ENCODE assay signal across 8 mouse cellular contexts in the genomic region with DNA sequence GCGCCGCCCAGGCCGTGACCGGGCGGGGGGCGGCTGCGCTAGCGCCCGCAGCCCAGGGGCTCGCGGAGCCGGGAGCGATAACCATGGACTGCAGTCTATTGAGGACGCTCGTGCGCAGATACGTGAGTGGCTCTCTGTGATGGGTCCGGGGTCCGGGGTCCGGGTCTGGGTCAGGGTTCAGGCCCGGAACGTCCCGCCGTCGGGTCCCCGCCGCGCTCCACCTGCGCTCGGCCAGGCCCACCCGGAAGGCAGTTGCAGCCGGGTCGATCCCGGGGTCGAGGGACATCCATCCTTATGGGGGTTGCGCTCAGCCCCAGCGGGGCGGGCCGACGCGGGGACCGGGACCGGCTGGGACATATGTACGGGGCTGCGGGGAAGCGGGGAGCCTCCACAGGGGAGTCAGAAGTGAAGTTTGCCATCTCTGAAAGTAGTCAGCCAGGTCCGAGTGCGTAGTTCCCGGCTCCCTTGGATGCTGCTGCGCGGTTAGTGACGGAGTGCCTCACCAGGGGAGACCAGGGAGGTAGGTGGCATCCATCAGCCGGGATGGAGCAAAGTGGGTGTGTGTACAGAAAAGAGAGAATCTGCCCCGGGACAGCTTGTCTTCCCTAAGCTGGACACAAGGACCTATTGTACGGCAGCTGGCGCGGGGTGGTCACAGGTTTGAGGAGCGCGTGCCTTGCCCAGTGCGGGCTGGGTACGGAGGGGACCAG. TPM values are rescaled to one million over a fixed set of nuclear protein-coding genes. Genes with fewer than 3 reads are reported as not detected.
DNase-seq lines count a peak whose midpoint lies in the region; ATAC-seq and TF ChIP-seq lines count a peak whose summit lies in the region.

No protein-coding gene starts in this region.

- H3K4me1 ChIP-seq in liver, adult 2 months (ENCODE audit: control insufficient read depth, insufficient read depth, low read length), result 0 out of 2 replicates have a peak, but pooled peaks cover 3% of the 10 kb centered on the region
- H3K4me1 ChIP-seq in forebrain, embryonic 12.5 days, result peaks cover 26% of the 10 kb centered on the region
- H3K4me1 ChIP-seq in liver, embryonic 13.5 days (replicated peaks), result peaks cover 8% of the 10 kb centered on the region; the same call in 1 of the 2 replicates
- H3K4me1 ChIP-seq in olfactory bulb, adult 2 months (ENCODE audit: control insufficient read depth, insufficient read depth, low read length), result peaks cover 13% of the 10 kb centered on the region; the same call in 1 of the 2 replicates

- ATAC-seq in forebrain, embryonic 12.5 days (ENCODE audit: low FRiP score), result peak; percentile 70
- ATAC-seq in inflammation-experienced regulatory T-cells, adult 6 months, result peak; percentile 17
- ATAC-seq in liver, embryonic 13.5 days (ENCODE audit: low read depth), result 0 out of 2 replicates have a peak, but pooled peaks have one; percentile 22

- H3K9me3 ChIP-seq in forebrain, embryonic 12.5 days, result no peaks in the 10 kb centered on the region
- H3K9me3 ChIP-seq in liver, embryonic 13.5 days (replicated peaks), result no peaks in the 10 kb centered on the region

- TF ChIP-seq CTCF in liver, adult 2 months (IDR thresholded peaks at IDR 0.05; ENCODE audit: low read depth, low read length), result no peak
- TF ChIP-seq CTCF in olfactory bulb, adult 2 months (IDR thresholded peaks at IDR 0.05; ENCODE audit: insufficient read depth, low read depth, low read length), result no peak

- no peak for TF ChIP-seq POLR2A in liver, adult 2 months (IDR thresholded peaks at IDR 0.05; ENCODE audit: extremely low read depth, insufficient read depth, low read length)
- TF ChIP-seq POLR2A in olfactory bulb, adult 2 months (IDR thresholded peaks at IDR 0.05; ENCODE audit: insufficient read depth, low read depth, low read length), result no peak

- peak overlapping the region; percentile 87 for H3K4me3 ChIP-seq in liver, adult 2 months (ENCODE audit: insufficient read depth, low read depth, low read length)
- H3K4me3 ChIP-seq in forebrain, embryonic 12.5 days (replicated peaks), result peak overlapping the region; percentile 89
- peak overlapping the region; percentile 68 for H3K4me3 ChIP-seq in liver, embryonic 13.5 days (replicated peaks)
- peak overlapping the region; percentile 84 for H3K4me3 ChIP-seq in olfactory bulb, adult 2 months (ENCODE audit: insufficient read depth, low read depth, low read length)

- H3K27me3 ChIP-seq in liver, adult 2 months (ENCODE audit: control insufficient read depth, insufficient read depth, low read length), result peaks cover 4% of the 10 kb centered on the region
- H3K27me3 ChIP-seq in forebrain, embryonic 12.5 days, result peaks cover 2% of the 10 kb centered on the region; the same call in 1 of the 2 replicates
- peaks cover 57% of the 10 kb centered on the region for H3K27me3 ChIP-seq in liver, embryonic 13.5 days

- H3K9ac ChIP-seq in liver, adult 2 months (ENCODE audit: low read depth, low read length), result peak overlapping the region; percentile 90
- H3K9ac ChIP-seq in forebrain, embryonic 12.5 days, result peak overlapping the region; percentile 90
- peak overlapping the region; percentile 71 for H3K9ac ChIP-seq in liver, embryonic 13.5 days

- H3K79me2 ChIP-seq in liver, adult 2 months (ENCODE audit: control insufficient read depth, insufficient read depth, low read length), result no peaks in the 10 kb centered on the region

- DNase-seq in liver, adult 2 months (ENCODE audit: extremely low read depth, low read depth, low spot score), result no peak
- DNase-seq in liver (no peak), MN1 (ENCODE audit: low spot score) (no peak)
- peak; percentile 81 for DNase-seq in brain, adult 2 months (ENCODE audit: low read depth, low spot score)
- DNase-seq in liver, embryonic 13.5 days, result no peak

- WGBS in liver, adult 2 months, result 9% methylated on average over 61 of the region's 61 CpGs
- under 1% methylated on average over 61 of the region's 61 CpGs for WGBS in forebrain, embryonic 12.5 days
- WGBS in liver, embryonic 13.5 days (ENCODE audit: insufficient replicate concordance), result 4% methylated on average over 59 of the region's 61 CpGs
- WGBS in olfactory bulb, adult 2 months, result 1% methylated on average over 61 of the region's 61 CpGs

- H3K27ac ChIP-seq in liver, adult 2 months (replicated peaks; ENCODE audit: insufficient read depth, low read depth, low read length), result no peak overlapping the region
- H3K27ac ChIP-seq in forebrain, embryonic 12.5 days, result peak overlapping the region; percentile 61; the same call in 1 of the 2 replicates
- no peak overlapping the region for H3K27ac ChIP-seq in liver, embryonic 13.5 days
- no peak overlapping the region for H3K27ac ChIP-seq in olfactory bulb, adult 2 months (ENCODE audit: insufficient read depth, low read depth, low read length)

- H3K36me3 ChIP-seq in liver, adult 2 months (ENCODE audit: control insufficient read depth, insufficient read depth, low read length), result no peaks in the 10 kb centered on the region
- no peaks in the 10 kb centered on the region for H3K36me3 ChIP-seq in forebrain, embryonic 12.5 days (replicated peaks)
- H3K36me3 ChIP-seq in liver, embryonic 13.5 days, result no peaks in the 10 kb centered on the region

- H3K4me2 ChIP-seq in forebrain, embryonic 12.5 days, result peak overlapping the region; percentile 91
- H3K4me2 ChIP-seq in liver, embryonic 13.5 days, result peak overlapping the region; percentile 87

RNA-seq across cellular contexts. Expression of a gene that starts 0.6 kb away (rescaled TPM):
- total RNA-seq in liver, adult 2 months (2014; rRNA removed), result 4.8 and 6.8 TPM in 2 replicates
- 6.6 and 6.9 TPM in 2 replicates for polyA plus RNA-seq in liver, adult 2 months (2012; rRNA removed)
- polyA plus RNA-seq in forebrain, embryonic 12.5 days (2016; fragmentation: Nextera tagmentation; extraction: Ambion mirVana), result 13.9 and 19.1 TPM in 2 replicates
- polyA plus RNA-seq in inflammation-experienced regulatory T-cells, adult 6 months (2017; shearing (Covaris generic)), result 1 to 10 TPM; 4.4 to 8.4 (median 5.9) TPM
- polyA plus RNA-seq in liver, embryonic 13.5 days (2015; fragmentation: Nextera tagmentation; extraction: Ambion mirVana), result 0.82 and 1.0 TPM in 2 replicates
- polyA plus RNA-seq in olfactory bulb, adult 2 months (2012; ENCODE audit: insufficient read depth, insufficient read length, low replicate concordance, missing spikeins), result not detected in 2 replicates

Comparison
In these comparisons a context has a peak if more than half of its experiments do, and no peak if none do; other contexts are left out.
1. ATAC-seq: peak in every context shown above with its lines; median percentile 70 in forebrain, embryonic 12.5 days; 22 in liver, embryonic 13.5 days; 17 in inflammation-experienced regulatory T-cells, adult 6 months.